ENCODE assay signal across 12 mouse cellular contexts in the genomic region with DNA sequence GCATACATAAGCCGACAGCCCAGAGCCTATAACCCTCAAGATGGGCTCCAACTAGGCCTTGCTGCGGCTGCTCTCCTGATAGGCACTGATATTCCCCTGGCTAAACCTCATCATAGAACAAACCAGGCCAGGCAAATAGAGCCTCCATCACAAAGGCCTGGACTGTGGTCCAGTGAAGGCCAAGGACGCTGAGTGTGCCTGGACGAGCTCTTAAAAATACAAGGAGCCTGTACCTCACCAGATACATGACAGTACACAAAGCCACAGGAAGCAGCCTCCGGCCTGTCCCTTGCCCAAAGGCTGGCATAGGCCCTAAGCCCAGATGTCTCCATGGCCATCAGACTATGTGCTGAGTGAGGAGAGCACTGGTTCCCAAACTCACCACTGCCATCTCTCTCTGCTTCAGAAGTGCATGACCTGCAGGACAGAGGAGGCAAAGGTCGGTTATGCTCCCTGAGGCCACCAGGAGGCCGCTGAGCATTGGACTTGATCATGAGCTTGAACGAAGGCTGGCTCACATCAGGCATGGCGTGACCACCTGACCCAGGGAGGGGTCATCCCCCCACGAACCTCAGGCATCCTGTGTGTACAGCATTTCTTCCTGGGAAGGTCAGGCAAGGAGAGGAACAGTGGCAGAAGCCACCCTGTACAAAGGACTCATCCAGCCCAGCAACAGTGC. TPM values are rescaled to one million over a fixed set of nuclear protein-coding genes. Genes with fewer than 3 reads are reported as not detected.
DNase-seq lines count a peak whose midpoint lies in the region; ATAC-seq and TF ChIP-seq lines count a peak whose summit lies in the region.
"Had no signal": no experiment of that assay in that cellular context is flagged by ENCODE, and none has a peak within 500 bp of the region (broad histone marks: within the 10 kb centered on the region; RNA-seq: fewer than 3 reads in every experiment).

No protein-coding gene starts in this region.

- TF ChIP-seq CTCF in hindbrain, postnatal 0 days (IDR thresholded peaks at IDR 0.05; ENCODE audit: low read depth), result peak; percentile 22; the same call in 1 of the 2 replicates
- TF ChIP-seq CTCF in midbrain, postnatal 0 days (IDR thresholded peaks at IDR 0.05), result peak; percentile 11; the same call in 1 of the 2 replicates
- peak; percentile 35 for TF ChIP-seq CTCF in stomach, postnatal 0 days (IDR thresholded peaks at IDR 0.05; ENCODE audit: low read depth)

- no peaks in the 10 kb centered on the region for H3K36me3 ChIP-seq in hindbrain, postnatal 0 days (ENCODE audit: insufficient read depth, low read length)
- H3K36me3 ChIP-seq in hindbrain, embryonic 10.5 days, result 0 out of 2 replicates have a peak, but pooled peaks cover 16% of the 10 kb centered on the region
- H3K36me3 ChIP-seq in midbrain, postnatal 0 days (ENCODE audit: insufficient read depth, low read length), result no peaks in the 10 kb centered on the region
- H3K36me3 ChIP-seq in midbrain, embryonic 15.5 days (replicated peaks), result no peaks in the 10 kb centered on the region
- no peaks in the 10 kb centered on the region for H3K36me3 ChIP-seq in stomach, postnatal 0 days (ENCODE audit: control insufficient read depth, insufficient read depth, low read length)
- H3K36me3 ChIP-seq in hindbrain, embryonic 13.5 days, result no peaks in the 10 kb centered on the region
- peaks cover 28% of the 10 kb centered on the region for H3K36me3 ChIP-seq in forebrain, embryonic 10.5 days (replicated peaks)
- H3K36me3 ChIP-seq: lung, embryonic 15.5 days; neural tube, embryonic 15.5 days had no signal

- no peak for TF ChIP-seq EP300 in stomach, postnatal 0 days (optimal IDR thresholded peaks at IDR 0.05)

- no peak overlapping the region for H3K27ac ChIP-seq in hindbrain, postnatal 0 days
- no peak overlapping the region for H3K27ac ChIP-seq in hindbrain, embryonic 10.5 days
- H3K27ac ChIP-seq in midbrain, postnatal 0 days (ENCODE audit: low read depth, low read length), result no peak overlapping the region
- no peak overlapping the region for H3K27ac ChIP-seq in midbrain, embryonic 15.5 days
- no peak overlapping the region for H3K27ac ChIP-seq in stomach, postnatal 0 days (replicated peaks)
- H3K27ac ChIP-seq in hindbrain, embryonic 13.5 days, result no peak overlapping the region
- H3K27ac ChIP-seq in forebrain, embryonic 10.5 days, result no peak overlapping the region
- H3K27ac ChIP-seq: lung, embryonic 15.5 days; neural tube, embryonic 15.5 days had no signal

- peaks cover 3% of the 10 kb centered on the region; the same call in 1 of the 2 replicates for H3K4me1 ChIP-seq in hindbrain, postnatal 0 days (ENCODE audit: insufficient read depth, low read length)
- H3K4me1 ChIP-seq in hindbrain, embryonic 10.5 days (replicated peaks), result 0 out of 2 replicates have a peak, but pooled peaks cover 2% of the 10 kb centered on the region
- H3K4me1 ChIP-seq in midbrain, postnatal 0 days (ENCODE audit: insufficient read depth, low read length), result no peaks in the 10 kb centered on the region
- H3K4me1 ChIP-seq in midbrain, embryonic 15.5 days, result no peaks in the 10 kb centered on the region
- no peaks in the 10 kb centered on the region for H3K4me1 ChIP-seq in stomach, postnatal 0 days (replicated peaks; ENCODE audit: control insufficient read depth, insufficient read depth)
- 0 out of 2 replicates have a peak, but pooled peaks cover 5% of the 10 kb centered on the region for H3K4me1 ChIP-seq in hindbrain, embryonic 13.5 days (replicated peaks)
- 0 out of 2 replicates have a peak, but pooled peaks cover 12% of the 10 kb centered on the region for H3K4me1 ChIP-seq in forebrain, embryonic 10.5 days

- DNase-seq in hindbrain, postnatal 0 days (ENCODE audit: low spot score), result no peak
- DNase-seq in hindbrain, embryonic 10.5 days (ENCODE audit: low spot score), result no peak
- DNase-seq in midbrain, postnatal 0 days (ENCODE audit: low spot score), result no peak
- no peak for DNase-seq in stomach, postnatal 0 days (ENCODE audit: low spot score)
- DNase-seq in forebrain, embryonic 10.5 days (ENCODE audit: extremely low spot score, low spot score), result no peak

- H3K4me2 ChIP-seq in hindbrain, postnatal 0 days (ENCODE audit: low read depth, low read length), result no peak overlapping the region
- no peak overlapping the region for H3K4me2 ChIP-seq in midbrain, postnatal 0 days (ENCODE audit: low read depth, low read length, poor library complexity, severe bottlenecking)
- H3K4me2 ChIP-seq in midbrain, embryonic 15.5 days, result no peak overlapping the region
- H3K4me2 ChIP-seq in stomach, postnatal 0 days (replicated peaks; ENCODE audit: low read depth), result no peak overlapping the region
- no peak overlapping the region for H3K4me2 ChIP-seq in hindbrain, embryonic 13.5 days
- H3K4me2 ChIP-seq: lung, embryonic 15.5 days; neural tube, embryonic 15.5 days had no signal

- H3K4me3 ChIP-seq in hindbrain, postnatal 0 days (ENCODE audit: low read length), result no peak overlapping the region
- H3K4me3 ChIP-seq in hindbrain, embryonic 10.5 days, result no peak overlapping the region
- no peak overlapping the region for H3K4me3 ChIP-seq in midbrain, postnatal 0 days (ENCODE audit: low read depth, low read length)
- H3K4me3 ChIP-seq in midbrain, embryonic 15.5 days, result no peak overlapping the region
- no peak overlapping the region for H3K4me3 ChIP-seq in stomach, postnatal 0 days (ENCODE audit: low read depth, low read length)
- no peak overlapping the region for H3K4me3 ChIP-seq in hindbrain, embryonic 13.5 days
- H3K4me3 ChIP-seq in forebrain, embryonic 10.5 days, result no peak overlapping the region
- H3K4me3 ChIP-seq: lung, embryonic 15.5 days; neural tube, embryonic 15.5 days had no signal

- no peak overlapping the region for H3K9ac ChIP-seq in hindbrain, postnatal 0 days (replicated peaks; ENCODE audit: low read length)
- no peak overlapping the region for H3K9ac ChIP-seq in midbrain, postnatal 0 days (replicated peaks; ENCODE audit: low read length, poor library complexity, severe bottlenecking)
- H3K9ac ChIP-seq in midbrain, embryonic 15.5 days, result no peak overlapping the region
- no peak overlapping the region for H3K9ac ChIP-seq in stomach, postnatal 0 days (ENCODE audit: low read length)
- H3K9ac ChIP-seq in hindbrain, embryonic 13.5 days, result no peak overlapping the region
- H3K9ac ChIP-seq: lung, embryonic 15.5 days; neural tube, embryonic 15.5 days had no signal

- no peaks in the 10 kb centered on the region for H3K9me3 ChIP-seq in hindbrain, postnatal 0 days (ENCODE audit: low read length)
- no peaks in the 10 kb centered on the region for H3K9me3 ChIP-seq in hindbrain, embryonic 10.5 days
- no peaks in the 10 kb centered on the region for H3K9me3 ChIP-seq in midbrain, postnatal 0 days (ENCODE audit: low read length)
- no peaks in the 10 kb centered on the region for H3K9me3 ChIP-seq in midbrain, embryonic 15.5 days
- no peaks in the 10 kb centered on the region for H3K9me3 ChIP-seq in stomach, postnatal 0 days (ENCODE audit: control insufficient read depth, low read length)
- H3K9me3 ChIP-seq in hindbrain, embryonic 13.5 days, result no peaks in the 10 kb centered on the region
- no peaks in the 10 kb centered on the region for H3K9me3 ChIP-seq in forebrain, embryonic 10.5 days
- H3K9me3 ChIP-seq: lung, embryonic 15.5 days; neural tube, embryonic 15.5 days had no signal

- WGBS in hindbrain, postnatal 0 days, result 83% methylated on average over 10 of the region's 10 CpGs
- 81% methylated on average over 10 of the region's 10 CpGs for WGBS in hindbrain, embryonic 10.5 days
- 85% methylated on average over 10 of the region's 10 CpGs for WGBS in midbrain, postnatal 0 days
- 84% methylated on average over 10 of the region's 10 CpGs for WGBS in midbrain, embryonic 15.5 days
- 76% methylated on average over 10 of the region's 10 CpGs for WGBS in stomach, postnatal 0 days
- 83% methylated on average over 10 of the region's 10 CpGs for WGBS in hindbrain, embryonic 13.5 days
- WGBS in forebrain, embryonic 10.5 days, result 86% methylated on average over 10 of the region's 10 CpGs

- no peaks in the 10 kb centered on the region for H3K27me3 ChIP-seq in hindbrain, postnatal 0 days (ENCODE audit: insufficient read depth, low read length)
- H3K27me3 ChIP-seq in hindbrain, embryonic 10.5 days (ENCODE audit: insufficient read depth, poor library complexity, severe bottlenecking), result no peaks in the 10 kb centered on the region
- no peaks in the 10 kb centered on the region for H3K27me3 ChIP-seq in midbrain, postnatal 0 days (ENCODE audit: insufficient read depth, low read length)
- H3K27me3 ChIP-seq in midbrain, embryonic 15.5 days (replicated peaks), result no peaks in the 10 kb centered on the region
- no peaks in the 10 kb centered on the region for H3K27me3 ChIP-seq in stomach, postnatal 0 days (ENCODE audit: control insufficient read depth, insufficient read depth, low read length)
- H3K27me3 ChIP-seq in hindbrain, embryonic 13.5 days, result no peaks in the 10 kb centered on the region
- no peaks in the 10 kb centered on the region for H3K27me3 ChIP-seq in forebrain, embryonic 10.5 days (ENCODE audit: poor library complexity, severe bottlenecking)
- H3K27me3 ChIP-seq: lung, embryonic 15.5 days; neural tube, embryonic 15.5 days had no signal

- no peak for ATAC-seq in hindbrain, postnatal 0 days
- no peak for ATAC-seq in midbrain, postnatal 0 days (ENCODE audit: low FRiP score)
- no peak for ATAC-seq in midbrain, embryonic 15.5 days (replicated peaks)
- peak; percentile 51 for ATAC-seq in granulocyte monocyte progenitor cell, adult 5-6 weeks (replicated peaks; ENCODE audit: poor library complexity, severe bottlenecking)
- no peak for ATAC-seq in stomach, postnatal 0 days (ENCODE audit: low FRiP score, low TSS enrichment)
- no peak for ATAC-seq in hindbrain, embryonic 13.5 days (ENCODE audit: low FRiP score)
- ATAC-seq: activated CD4-positive, CD25-positive, alpha-beta regulatory T cell, adult 4 months; midbrain, embryonic 16.5 days had no signal

RNA-seq across cellular contexts. Expression of a gene that starts 8.7 kb away (rescaled TPM):
- 10.6 and 16.7 TPM in 2 replicates for total RNA-seq in hindbrain, postnatal 0 days (2014; rRNA removed)
- polyA plus RNA-seq in hindbrain, postnatal 0 days (2015; fragmentation: Nextera tagmentation; extraction: Ambion mirVana), result 7.4 and 8.7 TPM in 2 replicates
- 9.7 and 13.4 TPM in 2 replicates for polyA plus RNA-seq in hindbrain, embryonic 10.5 days (2016; fragmentation: Nextera tagmentation; extraction: Ambion mirVana)
- 11.1 and 14.8 TPM in 2 replicates for total RNA-seq in midbrain, postnatal 0 days (2014; rRNA removed)
- 5.4 and 6.8 TPM in 2 replicates for polyA plus RNA-seq in midbrain, postnatal 0 days (2015; fragmentation: Nextera tagmentation; extraction: Ambion mirVana)
- 3.7 and 5.0 TPM in 2 replicates for polyA plus RNA-seq in midbrain, embryonic 15.5 days (2015; fragmentation: Nextera tagmentation; extraction: Ambion mirVana)
- 30.0 and 39.3 TPM in 2 replicates for total RNA-seq in granulocyte monocyte progenitor cell, adult 5-6 weeks (2014; fragmentation: Nextera tagmentation)
- total RNA-seq in granulocyte monocyte progenitor cell, adult 5-6 weeks (2017), result 57.8 and 64.9 TPM in 2 replicates
- 9.3 and 10.7 TPM in 2 replicates for polyA plus RNA-seq in stomach, postnatal 0 days (2015; fragmentation: Nextera tagmentation; extraction: Ambion mirVana)
- polyA plus RNA-seq in hindbrain, embryonic 13.5 days (2015; fragmentation: Nextera tagmentation; extraction: Ambion mirVana), result 4.8 TPM in 2 replicates
- 17.0 and 19.6 TPM in 2 replicates for polyA plus RNA-seq in forebrain, embryonic 10.5 days (2016; fragmentation: Nextera tagmentation; extraction: Ambion mirVana)

RNA-seq across cellular contexts. Expression of a gene that starts 28.6 kb away (rescaled TPM):
- total RNA-seq in hindbrain, postnatal 0 days (2014; rRNA removed), result 59.5 and 74.4 TPM in 2 replicates
- 169 and 173 TPM in 2 replicates for polyA plus RNA-seq in hindbrain, postnatal 0 days (2015; fragmentation: Nextera tagmentation; extraction: Ambion mirVana)
- 153 and 167 TPM in 2 replicates for polyA plus RNA-seq in hindbrain, embryonic 10.5 days (2016; fragmentation: Nextera tagmentation; extraction: Ambion mirVana)
- total RNA-seq in midbrain, postnatal 0 days (2014; rRNA removed), result 64.0 and 68.5 TPM in 2 replicates
- polyA plus RNA-seq in midbrain, postnatal 0 days (2015; fragmentation: Nextera tagmentation; extraction: Ambion mirVana), result 164 and 172 TPM in 2 replicates
- 160 and 171 TPM in 2 replicates for polyA plus RNA-seq in midbrain, embryonic 15.5 days (2015; fragmentation: Nextera tagmentation; extraction: Ambion mirVana)
- total RNA-seq in granulocyte monocyte progenitor cell, adult 5-6 weeks (2014; fragmentation: Nextera tagmentation), result 22.3 and 53.9 TPM in 2 replicates
- total RNA-seq in granulocyte monocyte progenitor cell, adult 5-6 weeks (2017), result 19.7 and 24.1 TPM in 2 replicates
- 82.8 and 85.8 TPM in 2 replicates for polyA plus RNA-seq in stomach, postnatal 0 days (2015; fragmentation: Nextera tagmentation; extraction: Ambion mirVana)
- polyA plus RNA-seq in hindbrain, embryonic 13.5 days (2015; fragmentation: Nextera tagmentation; extraction: Ambion mirVana), result 167 and 179 TPM in 2 replicates
- 159 and 175 TPM in 2 replicates for polyA plus RNA-seq in forebrain, embryonic 10.5 days (2016; fragmentation: Nextera tagmentation; extraction: Ambion mirVana)

RNA-seq across cellular contexts. Expression of a gene that starts 46.2 kb away (rescaled TPM):
- 38.2 and 55.7 TPM in 2 replicates for total RNA-seq in hindbrain, postnatal 0 days (2014; rRNA removed)
- polyA plus RNA-seq in hindbrain, postnatal 0 days (2015; fragmentation: Nextera tagmentation; extraction: Ambion mirVana), result 20.4 and 23.1 TPM in 2 replicates
- 2.1 and 2.8 TPM in 2 replicates for polyA plus RNA-seq in hindbrain, embryonic 10.5 days (2016; fragmentation: Nextera tagmentation; extraction: Ambion mirVana)
- 39.6 and 71.7 TPM in 2 replicates for total RNA-seq in midbrain, postnatal 0 days (2014; rRNA removed)
- 32.3 and 36.2 TPM in 2 replicates for polyA plus RNA-seq in midbrain, postnatal 0 days (2015; fragmentation: Nextera tagmentation; extraction: Ambion mirVana)
- polyA plus RNA-seq in midbrain, embryonic 15.5 days (2015; fragmentation: Nextera tagmentation; extraction: Ambion mirVana), result 25.0 and 27.2 TPM in 2 replicates
- 4.5 and 14.7 TPM in 2 replicates for total RNA-seq in granulocyte monocyte progenitor cell, adult 5-6 weeks (2014; fragmentation: Nextera tagmentation)
- total RNA-seq in granulocyte monocyte progenitor cell, adult 5-6 weeks (2017), result 2.7 and 2.9 TPM in 2 replicates
- 1.1 TPM in 2 replicates for polyA plus RNA-seq in stomach, postnatal 0 days (2015; fragmentation: Nextera tagmentation; extraction: Ambion mirVana)
- polyA plus RNA-seq in hindbrain, embryonic 13.5 days (2015; fragmentation: Nextera tagmentation; extraction: Ambion mirVana), result 14.0 TPM in 2 replicates
- 0.87 and 1.2 TPM in 2 replicates for polyA plus RNA-seq in forebrain, embryonic 10.5 days (2016; fragmentation: Nextera tagmentation; extraction: Ambion mirVana)
- polyA plus RNA-seq: activated CD4-positive, CD25-positive, alpha-beta regulatory T cell, adult 4 months had no signal
